In the genomic region with DNA sequence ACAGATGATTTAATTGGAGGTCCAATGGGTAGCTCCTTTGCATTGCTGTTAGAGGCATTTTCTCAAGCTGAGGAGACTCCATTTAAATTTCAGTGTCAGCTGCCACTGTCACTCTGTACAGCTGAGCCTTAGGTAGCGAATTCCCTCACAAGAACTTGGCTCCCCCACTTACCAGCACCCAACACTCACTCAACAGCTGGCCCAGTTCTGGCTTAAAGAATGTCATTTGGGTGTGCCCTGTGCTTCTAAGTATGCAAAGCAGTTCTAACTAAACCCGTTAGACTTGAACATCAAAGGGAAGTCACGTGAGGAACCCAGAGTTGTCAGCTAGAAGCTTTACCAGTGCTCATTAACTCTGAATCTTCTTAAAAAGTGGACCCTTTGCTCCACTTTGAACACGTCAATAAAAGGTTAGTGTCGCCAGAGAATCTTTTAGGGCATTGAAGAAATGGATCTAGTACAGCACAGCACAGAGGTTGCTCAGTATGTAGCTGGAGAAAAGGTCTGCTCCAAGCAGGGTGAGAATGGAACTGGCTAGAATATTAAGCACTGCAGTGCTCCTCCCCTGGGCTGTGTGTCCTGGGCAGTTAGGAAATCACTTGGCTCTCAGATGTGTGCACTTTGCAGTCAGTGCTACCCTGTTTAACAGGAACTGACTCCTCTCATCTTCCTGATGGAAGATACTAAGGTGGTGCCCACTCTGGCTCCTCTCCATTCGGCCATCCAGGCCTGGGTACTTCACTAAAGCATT, we compare ENCODE assay signal across 12 mouse cellular contexts. TPM values are rescaled to one million over a fixed set of nuclear protein-coding genes. Genes with fewer than 3 reads are reported as not detected.
A peak's percentile ranks its signal among the peaks of the same experiment; 100 is the strongest.
DNase-seq lines count a peak whose midpoint lies in the region; ATAC-seq and TF ChIP-seq lines count a peak whose summit lies in the region.
"Had no signal": no experiment of that assay in that cellular context is flagged by ENCODE, and none has a peak within 500 bp of the region (broad histone marks: within the 10 kb centered on the region; RNA-seq: fewer than 3 reads in every experiment).

No protein-coding gene starts in this region.

- WGBS in kidney, adult 2 months: 45% methylated on average over 6 of the region's 6 CpGs
- WGBS in lung, postnatal 0 days: 55% methylated on average over 6 of the region's 6 CpGs

- no peaks in the 10 kb centered on the region for H3K27me3 ChIP-seq in kidney, adult 2 months (replicated peaks; ENCODE audit: control insufficient read depth, insufficient read depth, low read length)
- H3K27me3 ChIP-seq in lung, postnatal 0 days (replicated peaks; ENCODE audit: insufficient read depth, low read length): no peaks in the 10 kb centered on the region
- H3K27me3 ChIP-seq: liver, embryonic 13.5 days had no signal

- peak overlapping the region; percentile 43; the same call in 1 of the 2 replicates for H3K27ac ChIP-seq in kidney, adult 2 months (ENCODE audit: insufficient read depth, low read depth, low read length)
- no peak overlapping the region for H3K27ac ChIP-seq in lung, postnatal 0 days (ENCODE audit: low read length)
- H3K27ac ChIP-seq: liver, embryonic 13.5 days had no signal

- peak; percentile 52; the same call in 1 of the 2 replicates for ATAC-seq in frontal cortex, adult (ENCODE audit: low TSS enrichment)
- peak; percentile 94 for ATAC-seq in CD4-positive, CD25-positive, alpha-beta regulatory T cell, adult 4 months
- ATAC-seq in lung, postnatal 0 days: peak; percentile 86

- H3K9ac ChIP-seq in lung, postnatal 0 days (replicated peaks; ENCODE audit: low read depth): no peak overlapping the region
- H3K9ac ChIP-seq: liver, embryonic 13.5 days had no signal

- H3K36me3 ChIP-seq in kidney, adult 2 months (ENCODE audit: control insufficient read depth, insufficient read depth, low read length): no peaks in the 10 kb centered on the region
- 0 out of 2 replicates have a peak, but pooled peaks cover 7% of the 10 kb centered on the region for H3K36me3 ChIP-seq in lung, postnatal 0 days (ENCODE audit: insufficient read depth, low read length)

- no peak for TF ChIP-seq POLR2A in kidney, adult 2 months (IDR thresholded peaks at IDR 0.05; ENCODE audit: low read depth, low read length)

- no peaks in the 10 kb centered on the region for H3K9me3 ChIP-seq in lung, postnatal 0 days (ENCODE audit: low read length)
- H3K9me3 ChIP-seq: liver, embryonic 13.5 days had no signal

- no peak for TF ChIP-seq CTCF in kidney, adult 2 months (conservative IDR thresholded peaks at IDR 0.05; ENCODE audit: insufficient read depth, insufficient read length, low read depth, low read length)
- TF ChIP-seq CTCF in lung, postnatal 0 days (IDR thresholded peaks at IDR 0.05): no peak

- DNase-seq in frontal cortex, postnatal 36 days (ENCODE audit: low spot score in 2 of 2): no peak
- DNase-seq in kidney, adult 2 months: peak; percentile 71
- peak; percentile 59 for DNase-seq in lung, postnatal 0 days (ENCODE audit: low spot score)
- DNase-seq in retina, embryonic 14.5 days (ENCODE audit: low spot score): no peak
- no peak for DNase-seq in cerebellum, adult 9-11 months
- DNase-seq in MN1 (ENCODE audit: low spot score): no peak
- DNase-seq: cerebellum, adult 8-10 months; gastrocnemius, postnatal 36 days; liver, embryonic 13.5 days; retina, postnatal 1 day had no signal

- peaks cover 9% of the 10 kb centered on the region for H3K4me1 ChIP-seq in kidney, adult 2 months (ENCODE audit: control insufficient read depth, insufficient read depth, low read length)
- H3K4me1 ChIP-seq in lung, postnatal 0 days (ENCODE audit: insufficient read depth, low read depth, low read length): no peaks in the 10 kb centered on the region; the same call in 1 of the 2 replicates

- no peak for TF ChIP-seq EP300 in lung, postnatal 0 days (IDR thresholded peaks at IDR 0.05)

- H3K4me2 ChIP-seq in lung, postnatal 0 days (replicated peaks; ENCODE audit: low read depth, low read length): no peak overlapping the region
- H3K4me2 ChIP-seq: liver, embryonic 13.5 days had no signal

- no peak overlapping the region for H3K4me3 ChIP-seq in kidney, adult 2 months (ENCODE audit: insufficient read depth, low read depth, low read length)
- no peak overlapping the region for H3K4me3 ChIP-seq in lung, postnatal 0 days (ENCODE audit: low read depth, low read length)
- H3K4me3 ChIP-seq: liver, embryonic 13.5 days had no signal

RNA-seq across cellular contexts. Expression of a gene that starts 21.2 kb away (rescaled TPM):
- 1 to 10 TPM; 1.5 to 1.7 TPM for polyA plus RNA-seq in CD4-positive, CD25-positive, alpha-beta regulatory T cell, adult 4 months (2017; shearing (Covaris generic))
- 3.4 and 4.7 TPM in 2 replicates for polyA plus RNA-seq in kidney, adult 2 months (2012; rRNA removed)
- polyA plus RNA-seq in lung, postnatal 0 days (2015; fragmentation: Nextera tagmentation; extraction: Ambion mirVana): 1.2 and 1.4 TPM in 2 replicates

Comparison
In these comparisons a context has a peak if more than half of its experiments do, and no peak if none do; other contexts are left out.
1. DNase-seq: peak in kidney, adult 2 months (single experiment) and lung, postnatal 0 days (single experiment); none in frontal cortex, postnatal 36 days (0 of 2), retina, embryonic 14.5 days (single experiment), cerebellum, adult 9-11 months (single experiment) and MN1 (single experiment).
2. Peak in every context shown above with its lines, with median percentiles within 50 percentile points of each other: ATAC-seq.